Mouse (Mus musculus): ENCODE data around the gene Marc1. TPM values are rescaled to one million over a fixed set of nuclear protein-coding genes. Genes with fewer than 3 reads are reported as not detected.

Gene Marc1
- not detected for total RNA-seq (2023)

DNA sequence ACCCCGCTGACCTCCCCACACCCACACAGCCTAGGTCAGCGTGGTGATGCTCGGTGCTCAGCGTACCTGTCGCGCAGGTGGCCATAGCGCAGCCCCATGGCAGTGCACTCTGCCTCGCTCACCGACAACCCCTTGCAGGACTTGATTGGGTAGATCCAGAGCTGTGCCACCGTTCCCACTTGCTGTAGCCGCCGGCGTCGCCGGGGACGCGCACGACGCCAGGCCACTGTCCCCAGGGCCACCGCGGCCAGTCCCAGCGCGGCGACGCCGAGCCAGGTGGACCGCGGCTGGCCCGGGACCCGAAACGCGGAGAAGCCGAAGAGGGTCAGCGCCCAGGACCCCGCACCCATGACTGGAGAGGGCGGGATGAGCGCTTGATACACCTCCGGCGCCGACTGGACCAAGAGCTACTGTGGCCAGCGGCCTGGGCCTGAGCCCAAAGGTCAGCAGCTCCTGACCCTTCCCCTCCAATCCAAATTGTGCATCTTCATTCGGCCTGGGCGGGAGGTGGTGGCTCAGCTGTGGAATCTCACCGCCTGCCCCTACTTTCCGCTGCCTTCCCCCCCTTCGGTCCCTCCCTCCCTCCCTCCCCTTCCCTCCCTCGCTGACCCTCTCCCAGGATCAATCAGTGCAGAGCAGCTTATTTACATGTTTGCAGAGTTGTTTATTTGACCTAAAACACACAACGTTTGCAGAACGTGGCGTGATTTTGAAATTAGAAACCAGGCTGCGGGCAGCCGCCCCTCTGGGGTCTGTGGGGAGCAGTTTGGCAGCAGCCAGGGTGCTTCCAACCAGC lies at the start of gene Marc1:
Gene Marc1 (minus strand): TSS at position 534 of the 796 bp plus-strand sequence.

GRCm38 (mm10) chr1:184846092-184846750 lies 35.1 kb upstream of the Marc1 start, which contains the start of gene Marc2:
Gene Marc2, minus strand, starts transcription at chr1:184846451.

Other genes starting within 250 kb of the Marc1 start
- gene Hlx, start 78.7 kb downstream of the Marc1 start, total RNA-seq (2023): 100 to 1,000 TPM in 1 of 2 experiments, 10 to 100 TPM in 1; 97.6 to 101 TPM
- gene Marc2, start 35.1 kb upstream of the Marc1 start, total RNA-seq (2023): 10 to 100 TPM; 68.6 to 75.4 TPM
- gene C130074G19Rik, start 71.9 kb upstream of the Marc1 start, total RNA-seq (2023): not detected
- gene Mark1, start 188.3 kb upstream of the Marc1 start, total RNA-seq (2023): not detected